Mouse (Mus musculus) kidney, postnatal 36 days (tissue): ENCODE measurements around the gene Vmn1r117.
"Not testable (repeated sequence)": the region's sequence is repeated elsewhere in the genome, so short reads cannot be mapped to it uniquely, and the experiment has no call there.

ENCODE experiments used
- DNase-seq, 2 experiments: peaks; one replicate each; pipeline ENCODE4 v3.0.0; 2021 to 2022; ENCODE audit warnings: mixed read lengths in 2 of 2

Vmn1r117 gene

DNA sequence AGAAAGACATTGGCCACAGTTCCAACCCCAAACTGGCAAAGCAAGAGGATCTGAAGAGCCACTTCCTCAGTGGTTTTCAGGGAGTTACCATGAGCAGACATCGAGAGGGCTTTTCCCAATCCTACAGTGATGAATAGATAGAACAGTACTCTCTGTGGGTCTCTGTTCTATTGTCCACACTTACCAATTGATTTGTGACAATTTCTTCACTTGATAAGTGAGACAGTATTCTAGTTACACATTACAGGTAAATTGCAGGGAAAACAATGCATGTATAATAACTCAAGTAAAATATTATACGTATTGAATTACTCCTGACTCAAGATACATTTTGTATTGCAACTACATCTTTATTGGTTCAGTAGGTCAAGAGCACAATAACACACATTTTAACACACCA is at the start of gene Vmn1r117:
Gene Vmn1r117 (minus strand): TSS at position 101 of the 400 bp plus-strand sequence.
- DNase-seq, result not testable (repeated sequence)

DNA sequence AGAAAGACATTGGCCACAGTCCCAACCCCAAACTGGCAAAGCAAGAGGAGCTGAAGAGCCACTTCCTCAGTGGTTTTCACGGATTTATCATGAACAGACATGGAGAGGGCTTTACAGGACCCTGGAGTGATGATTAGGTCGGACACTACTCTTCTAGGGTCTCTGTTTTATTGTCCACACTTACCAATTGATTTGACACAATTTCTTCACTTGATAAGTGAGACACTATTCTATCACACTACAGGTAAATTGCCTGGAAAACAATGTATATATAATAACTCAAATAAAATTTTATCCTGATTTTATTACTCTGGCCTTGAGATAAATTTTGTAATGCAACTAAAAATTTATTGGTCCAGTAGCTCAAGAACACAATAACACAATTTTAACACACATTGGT is 28.3 kb upstream of the Vmn1r117 start, which contains the start of gene Vmn1r118:
Gene Vmn1r118 (minus strand): TSS at position 101 of the 400 bp plus-strand sequence.
- DNase-seq, result not testable (repeated sequence)

DNA sequence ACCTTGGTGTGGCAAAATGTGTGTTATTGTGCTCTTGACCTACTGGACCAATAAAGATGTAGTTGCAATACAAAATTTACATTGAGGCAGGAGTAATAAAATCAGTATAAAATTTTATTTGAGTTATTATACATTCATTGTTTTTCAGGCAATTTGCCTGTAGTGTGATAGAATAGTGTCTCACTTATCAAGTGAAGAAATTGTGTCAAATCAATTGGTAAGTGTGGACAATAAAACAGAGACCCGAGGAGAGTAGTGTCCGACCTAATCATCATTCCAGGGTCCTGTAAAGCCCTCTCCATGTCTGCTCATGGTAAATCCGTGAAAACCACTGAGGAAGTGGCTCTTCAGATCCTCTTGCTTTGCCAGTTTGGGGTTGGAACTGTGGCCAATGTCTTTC is 12.0 kb downstream of the Vmn1r117 start, which contains the start of gene Vmn1r116:
Gene Vmn1r116 (plus strand): TSS at position 301 of the 400 bp plus-strand sequence.
- DNase-seq, result not testable (repeated sequence)

DNA sequence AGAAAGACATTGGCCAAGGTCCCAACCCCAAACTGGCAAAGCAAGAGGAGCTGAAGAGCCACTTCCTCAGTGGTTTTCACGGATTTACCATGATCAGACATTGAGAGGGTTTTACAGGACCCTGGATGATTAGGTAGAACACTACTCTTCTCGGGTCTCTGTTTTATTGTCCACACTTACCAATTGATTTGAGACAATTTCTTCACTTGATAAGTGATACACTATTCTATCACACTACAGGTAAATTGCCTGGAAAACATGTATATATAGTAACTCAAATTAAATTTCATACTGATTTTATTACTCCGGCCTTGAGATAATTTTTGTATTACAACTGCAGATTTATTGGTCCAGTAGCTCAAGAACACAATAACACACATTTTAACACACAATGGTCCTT is 39.0 kb downstream of the Vmn1r117 start, which contains the start of gene Vmn1r115:
Gene Vmn1r115 (minus strand): TSS at position 101 of the 400 bp plus-strand sequence.
- DNase-seq, result not testable (repeated sequence)
